Comparison of ENCODE assay signal across 8 mouse cellular contexts in genomic region chr10:29143566-29144335, GRCm38 (mm10). TPM values are rescaled to one million over a fixed set of nuclear protein-coding genes. Genes with fewer than 3 reads are reported as not detected.
DNase-seq lines count a peak whose midpoint lies in the region; ATAC-seq lines count a peak whose summit lies in the region.

TSS of gene Soga3 (plus strand) at chr10:29143839.

- peaks cover 48% of the 10 kb centered on the region for H3K27me3 ChIP-seq in lung, embryonic 16.5 days (ENCODE audit: control insufficient read depth, insufficient read depth, low read depth, low read length)
- no peaks in the 10 kb centered on the region for H3K27me3 ChIP-seq in hindbrain, embryonic 16.5 days (replicated peaks; ENCODE audit: control insufficient read depth, insufficient read depth, low read length)
- H3K27me3 ChIP-seq in stomach, embryonic 15.5 days (replicated peaks), result peaks cover 37% of the 10 kb centered on the region

- H3K9me3 ChIP-seq in lung, embryonic 16.5 days (ENCODE audit: control insufficient read depth, low read length), result no peaks in the 10 kb centered on the region
- no peaks in the 10 kb centered on the region for H3K9me3 ChIP-seq in hindbrain, embryonic 16.5 days (ENCODE audit: control insufficient read depth, low read length)
- H3K9me3 ChIP-seq in stomach, embryonic 15.5 days, result no peaks in the 10 kb centered on the region

- WGBS in lung, embryonic 16.5 days, result under 1% methylated on average over 34 of the region's 34 CpGs
- under 1% methylated on average over 34 of the region's 34 CpGs for WGBS in hindbrain, embryonic 16.5 days
- WGBS in stomach, embryonic 15.5 days, result 2% methylated on average over 34 of the region's 34 CpGs

- H3K36me3 ChIP-seq in lung, embryonic 16.5 days (ENCODE audit: control insufficient read depth, insufficient read depth, low read length), result no peaks in the 10 kb centered on the region
- H3K36me3 ChIP-seq in hindbrain, embryonic 16.5 days (ENCODE audit: control insufficient read depth, insufficient read depth, low read length), result no peaks in the 10 kb centered on the region
- no peaks in the 10 kb centered on the region for H3K36me3 ChIP-seq in stomach, embryonic 15.5 days

- no peak for DNase-seq in lung, postnatal 36 days
- DNase-seq in embryo, embryonic 11 days, result peak; percentile 88
- peak; percentile 83 for DNase-seq in mesoderm, embryonic 11.5 days (ENCODE audit: low read depth, low spot score)
- no peak for DNase-seq in gastrocnemius, postnatal 4 days (ENCODE audit: low spot score in 2 of 2)
- DNase-seq in lung, postnatal 4 days, result no peak

- H3K27ac ChIP-seq in lung, embryonic 16.5 days (ENCODE audit: low read length), result no peak within 1 kb of the TSS
- peak within 1 kb of the TSS; percentile 94 for H3K27ac ChIP-seq in hindbrain, embryonic 16.5 days (ENCODE audit: low read depth, low read length)
- no peak within 1 kb of the TSS for H3K27ac ChIP-seq in stomach, embryonic 15.5 days

- 0 out of 2 replicates have a peak within 1 kb of the TSS, but pooled peaks have one; percentile 2 for H3K4me2 ChIP-seq in lung, embryonic 16.5 days (ENCODE audit: low read depth, low read length)
- peak within 1 kb of the TSS; percentile 88 for H3K4me2 ChIP-seq in hindbrain, embryonic 16.5 days (ENCODE audit: low read length)
- H3K4me2 ChIP-seq in stomach, embryonic 15.5 days, result peak within 1 kb of the TSS; percentile 40

- H3K9ac ChIP-seq in lung, embryonic 16.5 days (ENCODE audit: low read length), result no peak within 1 kb of the TSS
- H3K9ac ChIP-seq in hindbrain, embryonic 16.5 days (ENCODE audit: low read depth, low read length), result peak within 1 kb of the TSS; percentile 83
- H3K9ac ChIP-seq in stomach, embryonic 15.5 days, result no peak within 1 kb of the TSS

- H3K4me3 ChIP-seq in lung, embryonic 16.5 days (ENCODE audit: low read length), result no peak within 1 kb of the TSS
- H3K4me3 ChIP-seq in hindbrain, embryonic 16.5 days (ENCODE audit: low read length), result peak within 1 kb of the TSS; percentile 85
- H3K4me3 ChIP-seq in stomach, embryonic 15.5 days (replicated peaks), result peak within 1 kb of the TSS; percentile 27

- ATAC-seq in lung, embryonic 16.5 days (ENCODE audit: low read depth), result no peak
- ATAC-seq in hindbrain, embryonic 16.5 days, result peak; percentile 87
- no peak for ATAC-seq in stomach, embryonic 15.5 days (ENCODE audit: insufficient read depth, low FRiP score, low read depth)

- peaks cover 5% of the 10 kb centered on the region for H3K4me1 ChIP-seq in lung, embryonic 16.5 days (replicated peaks; ENCODE audit: control insufficient read depth, insufficient read depth, low read length)
- peaks cover 6% of the 10 kb centered on the region for H3K4me1 ChIP-seq in hindbrain, embryonic 16.5 days (ENCODE audit: control insufficient read depth, insufficient read depth, low read depth, low read length)
- peaks cover 20% of the 10 kb centered on the region for H3K4me1 ChIP-seq in stomach, embryonic 15.5 days

RNA-seq across cellular contexts. Expression of gene Soga3, which starts in this region (rescaled TPM):
- 0.38 and 0.63 TPM in 2 replicates for polyA plus RNA-seq in lung, embryonic 16.5 days (2015; fragmentation: Nextera tagmentation; extraction: Ambion mirVana)
- 114 and 139 TPM in 2 replicates for polyA plus RNA-seq in hindbrain, embryonic 16.5 days (2015; fragmentation: Nextera tagmentation; extraction: Ambion mirVana)
- polyA plus RNA-seq in stomach, embryonic 15.5 days (2015; fragmentation: Nextera tagmentation; extraction: Ambion mirVana), result 3.2 and 4.2 TPM in 2 replicates
- total RNA-seq in gastrocnemius, postnatal 4 days (2021), result under 1 TPM; 0.42 to 0.49 TPM

Comparison
In these comparisons a context has a peak if more than half of its experiments do, and no peak if none do; other contexts are left out.
1. RNA of gene Soga3 (polyA plus RNA-seq): 114 to 139 TPM in hindbrain, embryonic 16.5 days; 3.2 to 4.2 TPM in stomach, embryonic 15.5 days and 0.38 to 0.63 TPM in lung, embryonic 16.5 days; every median in the first group is over 10 times any median in the second.
2. H3K4me2 ChIP-seq: peak in every context shown above with its lines; median percentile 88 in hindbrain, embryonic 16.5 days; 40 in stomach, embryonic 15.5 days; 2 in lung, embryonic 16.5 days.
3. DNase-seq: peak in embryo, embryonic 11 days (single experiment) and mesoderm, embryonic 11.5 days (single experiment); none in lung, postnatal 36 days (single experiment), gastrocnemius, postnatal 4 days (0 of 2) and lung, postnatal 4 days (0 of 2).